Mouse (Mus musculus) limb, embryonic 13.5 days (tissue): Measurements from ENCODE around the gene Cand2. TPM values are rescaled to one million over a fixed set of nuclear protein-coding genes. Genes with fewer than 3 reads are reported as not detected.

Source experiments
- ATAC-seq: fragments of 200-750 bp; cut with Nextera tagmentation; 2 replicates; pipeline ENCODE4 v1.8.0; 2017; ENCODE audit warnings: low read depth, moderate number of reproducible peaks, moderate TSS enrichment; ENCODE audit not compliant: low FRiP score
- H3K27ac ChIP-seq: fragments of 300-500 bp; sonication (generic); 2 replicates; pipeline ENCODE4 v1.5.1; 2015; ENCODE audit warnings: inconsistent platforms, mild to moderate bottlenecking, moderate library complexity
- H3K27me3 ChIP-seq: fragments of 300-500 bp; sonication (generic); 2 replicates; pipeline ENCODE4 v1.6.1; 2015; ENCODE audit warnings: mild to moderate bottlenecking, inconsistent platforms
- H3K36me3 ChIP-seq: fragments of 300-500 bp; sonication (generic); 2 replicates; pipeline ENCODE4 v1.6.1; 2015; ENCODE audit warnings: inconsistent platforms, mild to moderate bottlenecking, moderate library complexity
- H3K4me1 ChIP-seq: fragments of 300-500 bp; sonication (generic); 2 replicates; pipeline ENCODE4 v1.6.1; 2015; ENCODE audit warnings: inconsistent platforms
- H3K4me2 ChIP-seq: fragments of 300-500 bp; sonication (generic); replicated peaks from 2 replicates; pipeline ENCODE4 v1.6.1; 2015; ENCODE audit warnings: inconsistent platforms, mild to moderate bottlenecking, moderate library complexity
- H3K4me3 ChIP-seq: fragments of 300-500 bp; sonication (generic); 2 replicates; pipeline ENCODE4 v1.5.1; 2015; ENCODE audit warnings: moderate library complexity, mild to moderate bottlenecking, inconsistent platforms
- H3K9ac ChIP-seq: fragments of 300-500 bp; sonication (generic); 2 replicates; pipeline ENCODE4 v1.6.1; 2015; ENCODE audit warnings: mild to moderate bottlenecking, inconsistent platforms
- H3K9me3 ChIP-seq: fragments of 300-500 bp; sonication (generic); 2 replicates; pipeline ENCODE4 v1.6.1; 2016; ENCODE audit warnings: inconsistent platforms
- WGBS: fragments of 180-500 bp; shearing (Covaris S2); methylation state at CpG from one replicate; pipeline ENCODE4 v1.1.7; 2015; 5-methylcytosine and 5-hydroxymethylcytosine counted together
- microRNA-seq: library from miRNA; unstranded; fragments of <30 nt; microRNA quantifications from one replicate; pipeline ENCODE4, GENCODE M21; 2016
- polyA plus RNA-seq: library from polyadenylated mRNA; unstranded; fragments of >200 nt; fragmentation: Nextera tagmentation; extraction: Ambion mirVana; gene quantifications from 2 replicates; pipeline ENCODE4 v1.2.1, GENCODE M21; 2015

Cand2 gene
- polyA plus RNA-seq, 1 experiment from 2014 or later: 56.8 TPM

DNA sequence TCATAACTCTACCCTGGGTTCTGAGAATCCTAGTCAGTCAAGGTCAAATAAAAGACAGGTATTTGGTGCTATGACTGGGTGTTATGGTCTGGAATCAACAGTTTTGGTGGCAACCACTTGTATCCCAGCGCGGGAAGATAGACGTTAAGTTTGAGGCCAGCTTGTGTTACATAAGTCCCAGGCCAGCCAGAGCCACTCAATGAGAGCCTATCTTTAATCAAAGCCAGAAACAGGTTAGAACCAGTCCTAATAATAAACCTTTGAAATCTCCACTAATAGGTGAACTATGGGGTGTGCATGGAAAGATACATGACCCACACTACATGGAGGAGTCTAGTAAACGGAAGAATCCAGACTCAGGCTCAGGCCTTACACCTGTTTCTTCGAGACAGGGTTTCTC lies 64.4 kb downstream of the Cand2 start:
- H3K27me3 ChIP-seq: no peaks in the 10 kb centered on the region
- peaks cover 8% of the 10 kb centered on the region; the same call in 1 of the 2 replicates for H3K4me1 ChIP-seq
- WGBS: 49% methylated on average over 5 of the region's 5 CpGs
- H3K27ac ChIP-seq: no peak overlapping the region
- peaks cover 23% of the 10 kb centered on the region for H3K36me3 ChIP-seq
- H3K9ac ChIP-seq: no peak overlapping the region
- H3K4me2 ChIP-seq: peak overlapping the region; percentile 69
- peak overlapping the region; percentile 38; the same call in 1 of the 2 replicates for H3K4me3 ChIP-seq
- no peak for ATAC-seq
- H3K9me3 ChIP-seq: no peaks in the 10 kb centered on the region

DNA sequence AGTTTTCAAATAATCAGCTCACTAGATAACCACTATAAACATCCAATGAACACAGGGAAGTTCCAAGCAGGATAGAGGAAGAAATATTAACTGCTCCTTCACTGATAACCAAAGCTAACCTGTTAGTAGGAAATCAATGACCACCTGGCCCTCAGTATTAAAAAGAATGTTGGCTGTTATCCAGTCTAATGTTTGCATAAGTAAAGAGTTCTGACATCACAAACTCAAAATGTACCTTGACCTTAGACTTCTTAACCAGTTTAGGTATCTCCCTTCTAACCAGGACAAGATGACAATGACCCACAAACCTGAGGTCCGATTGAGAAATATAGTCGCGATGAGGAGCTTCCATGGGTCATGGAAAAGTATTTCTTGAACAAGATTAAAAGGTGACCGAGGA lies 70.7 kb downstream of the Cand2 start:
- ATAC-seq: no peak
- Histone ChIP-seq H3K27ac (no peak overlapping the region), H3K4me3 (no peak overlapping the region), H3K36me3 (peaks cover 61% of the 10 kb centered on the region), H3K9me3 (no peaks in the 10 kb centered on the region), H3K9ac (no peak overlapping the region), H3K27me3 (no peaks in the 10 kb centered on the region), H3K4me1 (no peaks in the 10 kb centered on the region), H3K4me2 (no peak overlapping the region)
- 90% methylated on average over 4 of the region's 4 CpGs for WGBS

DNA sequence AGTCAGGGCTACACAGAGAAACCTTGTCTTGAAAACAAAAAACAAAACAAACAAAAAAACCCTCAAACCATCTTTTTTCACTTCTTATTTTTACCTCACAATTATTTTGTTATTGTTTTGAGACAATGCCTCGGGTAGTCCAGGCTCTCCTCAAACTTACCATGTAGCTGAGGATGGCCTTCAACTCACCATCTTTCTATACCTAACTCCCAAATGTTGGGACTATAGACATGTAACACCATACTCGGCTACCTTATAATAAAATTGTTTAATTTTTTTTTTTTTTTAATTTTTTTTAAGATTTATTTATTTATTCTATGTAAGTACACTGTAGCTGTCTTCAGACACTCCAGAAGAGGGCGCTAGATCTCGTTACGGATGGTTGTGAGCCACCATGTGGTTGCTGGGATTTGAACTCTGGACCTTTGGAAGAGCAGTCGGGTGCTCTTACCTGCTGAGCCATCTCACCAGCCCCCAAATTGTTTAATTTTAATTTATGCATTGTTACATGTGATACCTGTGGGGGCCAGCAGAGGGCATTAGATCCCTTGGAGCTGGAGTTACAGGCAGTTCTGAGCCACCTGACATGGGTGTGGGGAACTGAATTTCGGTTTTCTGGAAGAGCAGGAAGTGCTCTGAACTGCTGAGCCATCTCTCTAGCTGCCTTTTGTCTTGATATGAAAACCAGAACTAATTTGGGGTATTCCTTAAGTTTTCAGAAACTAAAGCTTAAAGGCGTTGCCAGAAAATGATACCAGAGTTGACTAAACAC lies 72.5 kb downstream of the Cand2 start:
- Histone ChIP-seq H3K4me2 (no peak overlapping the region), H3K4me1 (peaks cover 3% of the 10 kb centered on the region), H3K4me3 (no peak overlapping the region), H3K9ac (no peak overlapping the region), H3K9me3 (no peaks in the 10 kb centered on the region), H3K36me3 (peaks cover 64% of the 10 kb centered on the region), H3K27ac (no peak overlapping the region), H3K27me3 (no peaks in the 10 kb centered on the region)
- 40% methylated on average over 8 of the region's 8 CpGs for WGBS
- ATAC-seq: 0 out of 2 replicates have a peak, but pooled peaks have one; percentile 32

DNA sequence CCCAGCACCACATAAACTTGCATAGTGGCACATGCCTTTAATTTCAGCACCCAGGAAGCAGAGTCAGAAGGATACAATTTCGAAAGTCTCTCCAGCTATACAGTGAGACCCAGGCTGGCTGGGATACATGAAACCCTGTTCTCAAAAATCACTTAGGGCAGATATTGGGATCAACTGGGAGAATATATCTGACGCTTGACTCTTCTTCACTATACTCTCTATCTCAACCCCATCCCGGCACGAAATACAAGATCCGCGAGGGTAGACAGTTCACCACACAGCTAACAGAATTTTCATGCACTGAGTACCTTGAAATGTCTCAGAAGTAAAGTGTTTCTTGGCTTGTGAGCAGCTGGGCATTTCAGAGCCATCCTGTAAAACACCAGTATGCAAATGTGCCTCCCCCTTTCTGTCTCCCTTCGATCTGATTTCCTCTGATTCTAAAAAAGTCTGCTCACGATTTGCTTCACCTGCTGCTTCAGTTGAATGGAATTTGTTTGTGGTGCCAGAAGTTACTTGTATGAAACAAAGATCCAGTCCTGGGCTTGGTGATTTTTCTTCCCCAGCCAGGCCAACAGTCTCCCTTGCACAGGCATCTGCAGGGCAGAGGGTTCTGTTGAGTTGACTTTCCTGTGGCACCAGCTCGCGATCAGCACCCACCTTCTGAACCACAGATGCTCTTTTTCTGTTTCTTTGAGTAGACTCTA lies 74.4 kb downstream of the Cand2 start:
- no peaks in the 10 kb centered on the region for H3K9me3 ChIP-seq
- H3K36me3 ChIP-seq: peaks cover 45% of the 10 kb centered on the region
- H3K4me2 ChIP-seq: no peak overlapping the region
- no peak overlapping the region for H3K4me3 ChIP-seq
- 91% methylated on average over 10 of the region's 10 CpGs for WGBS
- no peak for ATAC-seq
- no peaks in the 10 kb centered on the region for H3K27me3 ChIP-seq
- H3K4me1 ChIP-seq: peaks cover 13% of the 10 kb centered on the region
- no peak overlapping the region for H3K9ac ChIP-seq
- no peak overlapping the region for H3K27ac ChIP-seq

DNA sequence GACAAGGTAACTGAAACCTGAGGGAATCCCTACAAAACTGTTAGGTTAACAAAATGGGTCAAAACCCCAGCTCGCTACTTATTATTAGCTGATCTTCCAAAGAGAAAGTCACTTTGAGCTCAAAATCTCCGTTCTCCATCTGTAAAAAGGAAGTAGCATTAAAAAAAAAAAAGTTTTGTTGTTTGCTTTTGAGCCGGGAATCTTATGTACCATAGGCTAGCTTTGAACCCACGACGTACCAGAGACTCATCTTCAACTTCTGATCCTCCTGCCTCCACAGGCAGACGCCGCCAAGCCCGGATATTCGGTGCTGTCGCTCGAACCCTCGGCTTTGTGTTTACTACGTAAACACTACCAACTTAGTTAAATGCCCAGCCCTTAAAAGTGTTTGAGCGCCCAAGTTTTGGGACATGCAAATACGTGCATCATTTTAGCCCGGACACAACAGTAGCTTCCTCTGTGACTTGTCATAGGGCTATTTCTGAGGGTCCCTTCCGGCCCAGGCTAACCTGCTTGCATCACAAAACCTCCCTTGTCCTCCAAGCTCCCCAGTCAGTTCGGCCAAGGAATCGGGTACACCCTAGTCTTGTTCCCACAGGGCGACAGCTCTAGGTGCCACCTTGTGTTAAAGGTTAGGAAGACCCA lies 78.2 kb downstream of the Cand2 start:
- 6% methylated on average over 20 of the region's 20 CpGs for WGBS
- H3K4me2 ChIP-seq: peak overlapping the region; percentile 85
- ATAC-seq: no peak

DNA sequence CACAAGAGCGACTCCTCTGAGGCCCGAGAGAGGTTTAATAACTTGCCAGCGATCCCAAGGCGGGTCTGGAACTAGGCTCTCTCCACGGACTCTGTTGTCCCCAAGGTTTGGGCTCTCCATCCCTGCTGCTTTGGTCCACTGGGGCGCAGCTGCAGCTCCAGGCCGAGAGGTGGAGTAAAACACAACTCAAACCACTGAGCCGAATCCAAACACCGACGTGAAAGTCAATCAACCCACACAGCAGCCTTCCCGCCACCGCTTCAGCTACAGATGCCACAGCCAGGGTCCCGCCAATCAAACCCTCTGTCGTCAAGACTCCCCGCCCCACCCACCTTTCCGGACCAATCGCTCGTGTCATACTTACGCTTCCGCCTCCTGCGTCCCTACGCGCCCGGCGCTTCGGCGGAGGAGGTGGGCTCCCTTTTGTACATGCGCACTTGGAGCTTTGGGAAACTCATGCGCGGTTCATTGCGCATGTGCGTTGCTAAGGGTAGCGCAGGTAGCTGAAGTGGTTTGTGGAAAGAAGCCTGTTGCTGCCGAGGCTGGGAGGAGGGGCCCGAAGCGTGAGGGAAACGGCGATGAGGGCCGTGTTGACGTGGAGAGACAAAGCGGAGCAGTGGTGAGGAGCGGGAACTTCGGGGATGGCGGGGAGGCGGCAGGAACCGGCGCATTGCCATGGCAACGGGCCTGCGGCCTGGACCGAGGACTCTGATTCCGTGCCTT lies 78.9 kb downstream of the Cand2 start, which contains the start of the genes Mbd4 and Ift122:
Mbd4 (minus strand) TSS at position 281 of the 723 bp plus-strand sequence.
Ift122 (plus strand) TSS at position 380 of the 723 bp plus-strand sequence.
- no peaks in the 10 kb centered on the region for H3K9me3 ChIP-seq
- no peaks in the 10 kb centered on the region for H3K27me3 ChIP-seq
- peak within 1 kb of the TSS; percentile 85 for H3K4me2 ChIP-seq
- ATAC-seq: peak; percentile 97
- H3K9ac ChIP-seq: peak within 1 kb of the TSS; percentile 78
- peaks cover 19% of the 10 kb centered on the region for H3K36me3 ChIP-seq
- under 1% methylated on average over 51 of the region's 51 CpGs for WGBS
- H3K27ac ChIP-seq: peak within 1 kb of the TSS; percentile 84
- H3K4me3 ChIP-seq: peak within 1 kb of the TSS; percentile 66
- H3K4me1 ChIP-seq: peaks cover 43% of the 10 kb centered on the region

More for the DNA sequence above, 78.2 kb downstream of the Cand2 start:
- Histone ChIP-seq H3K27me3 (no peaks in the 10 kb centered on the region), H3K4me1 (peaks cover 36% of the 10 kb centered on the region), H3K9me3 (no peaks in the 10 kb centered on the region), H3K36me3 (peaks cover 26% of the 10 kb centered on the region), H3K27ac (peak overlapping the region; percentile 84), H3K9ac (peak overlapping the region; percentile 78), H3K4me3 (peak overlapping the region; percentile 66)

DNA sequence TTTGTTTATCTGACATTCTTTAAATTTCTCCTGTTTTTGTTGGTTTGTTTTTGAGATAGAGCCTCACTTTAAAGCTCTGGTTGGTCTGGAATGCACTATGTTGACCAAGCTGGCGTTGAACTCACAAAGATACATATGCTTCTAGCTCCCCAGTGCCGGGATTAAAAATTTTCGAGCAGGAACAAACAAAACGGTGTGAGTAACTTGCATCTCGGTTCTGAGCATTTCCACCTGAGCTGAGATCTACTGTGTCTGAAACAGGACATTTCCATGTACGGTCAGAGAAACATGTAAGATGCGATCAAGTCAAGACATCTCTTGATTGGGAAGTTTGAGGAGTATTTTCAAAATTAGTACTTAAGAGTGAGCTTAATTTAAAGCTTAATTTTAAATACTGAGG lies 79.6 kb downstream of the Cand2 start:
- Histone ChIP-seq H3K27me3 (no peaks in the 10 kb centered on the region), H3K4me1 (peaks cover 44% of the 10 kb centered on the region), H3K9me3 (no peaks in the 10 kb centered on the region), H3K4me3 (peak overlapping the region; percentile 66), H3K36me3 (peaks cover 12% of the 10 kb centered on the region), H3K9ac (peak overlapping the region; percentile 69), H3K4me2 (peak overlapping the region; percentile 67), H3K27ac (peak overlapping the region; percentile 82)
- ATAC-seq: no peak
- 45% methylated on average over 7 of the region's 7 CpGs for WGBS

DNA sequence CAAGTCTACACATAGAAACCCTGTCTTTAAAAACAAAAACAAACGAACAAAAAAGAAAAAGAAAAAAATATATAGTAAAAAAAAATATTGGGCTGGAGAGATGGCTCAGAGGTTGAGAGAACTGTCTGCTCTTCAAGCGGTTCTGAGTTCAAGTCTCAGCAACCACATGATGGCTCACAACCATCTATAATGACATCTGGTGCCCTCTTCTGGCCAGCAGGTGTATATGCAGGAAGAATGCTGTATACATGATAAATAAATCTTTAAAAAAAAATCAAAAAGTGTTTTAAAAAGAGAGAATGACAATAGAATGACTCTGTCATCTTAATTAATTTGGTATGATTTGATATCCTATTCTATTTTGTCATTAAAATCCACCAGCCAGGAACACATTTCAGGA lies 80.1 kb downstream of the Cand2 start:
- Histone ChIP-seq H3K27me3 (no peaks in the 10 kb centered on the region), H3K4me3 (no peak overlapping the region), H3K9ac (no peak overlapping the region), H3K36me3 (peaks cover 7% of the 10 kb centered on the region; the same call in 1 of the 2 replicates), H3K4me1 (peaks cover 44% of the 10 kb centered on the region), H3K4me2 (no peak overlapping the region), H3K9me3 (no peaks in the 10 kb centered on the region), H3K27ac (no peak overlapping the region)
- no peak for ATAC-seq
- 67% methylated on average over 2 of the region's 2 CpGs for WGBS

Small RNA genes within 50 kb of the gene (microRNA-seq; reads per million reads assigned to microRNA genes)
- not detected for gene Mir7660

Other genes starting within 250 kb of the Cand2 start
- 30.4 and 31.0 TPM in 2 replicates for gene Tsen2, start 229.9 kb upstream of the Cand2 start, polyA plus RNA-seq
- gene Mkrn2os, start 182.0 kb upstream of the Cand2 start, polyA plus RNA-seq: 0.13 and 0.26 TPM in 2 replicates
- 26.9 and 30.2 TPM in 2 replicates for gene Mkrn2, start 172.6 kb upstream of the Cand2 start, polyA plus RNA-seq
- 108 and 111 TPM in 2 replicates for gene Raf1, start 97.9 kb upstream of the Cand2 start, polyA plus RNA-seq
- gene Tmem40, start 12.1 kb upstream of the Cand2 start, polyA plus RNA-seq: 2.6 and 3.4 TPM in 2 replicates
- 2,055 and 2,057 TPM in 2 replicates for gene Rpl32, start 34.2 kb downstream of the Cand2 start, polyA plus RNA-seq
- gene Efcab12, start 63.9 kb downstream of the Cand2 start, polyA plus RNA-seq: 0.41 and 0.54 TPM in 2 replicates
- 23.6 and 27.7 TPM in 2 replicates for gene Mbd4, start 78.8 kb downstream of the Cand2 start, polyA plus RNA-seq
- 25.8 and 27.9 TPM in 2 replicates for gene Ift122, start 78.9 kb downstream of the Cand2 start, polyA plus RNA-seq
- 0.20 and 0.42 TPM in 2 replicates for gene Rho, start 157.2 kb downstream of the Cand2 start, polyA plus RNA-seq
- gene H1foo, start 170.4 kb downstream of the Cand2 start, polyA plus RNA-seq: not detected in 2 replicates
- gene Plxnd1, start 220.5 kb downstream of the Cand2 start, polyA plus RNA-seq: 27.6 and 30.0 TPM in 2 replicates